Mouse (Mus musculus): ENCODE data around the gene Klc3.

DNA sequence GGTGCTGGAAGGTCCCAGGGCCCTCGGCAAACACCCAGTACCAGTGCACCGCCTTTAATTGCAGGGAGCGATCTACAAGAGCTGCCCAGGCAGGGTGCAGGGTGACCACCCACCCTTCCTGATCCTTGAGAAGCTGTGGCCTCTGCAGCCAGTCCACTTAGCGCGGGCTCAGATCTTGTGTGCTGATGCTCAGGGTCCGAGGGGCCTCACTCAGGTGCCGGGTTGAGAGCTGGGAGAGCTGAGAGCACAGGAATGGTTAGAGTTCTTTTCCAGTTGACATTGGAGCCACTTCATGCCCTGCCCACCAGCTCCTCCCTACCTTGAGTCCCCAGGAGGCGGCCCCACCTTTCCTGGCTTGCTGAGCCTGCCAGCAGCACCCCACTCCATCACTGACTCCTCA is 9.4 kb downstream of the Klc3 start:
- TF ChIP-seq POLR2A (IDR thresholded peaks at IDR 0.05; ENCODE audit: low read depth, low read length) (no peak), CTCF (IDR thresholded peaks at IDR 0.05; ENCODE audit: extremely low read depth, insufficient read depth, insufficient read length, insufficient replicate concordance) (no peak)
